Mouse (Mus musculus) c-Kit-positive CD71-positive TER-119-positive erythroid progenitor cells, embryonic 14.5 days (primary cell): ENCODE results near the gene Jak3.
A peak's percentile ranks its signal among the peaks of the same experiment; 100 is the strongest.

Source experiments
- DNase-seq: peaks from one replicate; pipeline ENCODE4 v3.0.0-alpha.2; 2013; ENCODE audit warnings: low spot score

Gene Jak3

GRCm38 (mm10) chr8:71665331-71666130 is 10.6 kb upstream of the Jak3 start:
- peak; percentile 58 for DNase-seq

- no peak for DNase-seq
Measured at GRCm38 (mm10) chr8:71666855-71667254, 9.2 kb upstream of the Jak3 start.

GRCm38 (mm10) chr8:71667256-71667655 is 8.8 kb upstream of the Jak3 start:
- no peak for DNase-seq

GRCm38 (mm10) chr8:71668220-71668975 is 7.7 kb upstream of the Jak3 start:
- DNase-seq: no peak

GRCm38 (mm10) chr8:71670198-71670597 is 5.9 kb upstream of the Jak3 start:
- DNase-seq: no peak

- DNase-seq: no peak
Measured at GRCm38 (mm10) chr8:71670621-71671548, 5.2 kb upstream of the Jak3 start.

GRCm38 (mm10) chr8:71671549-71671965 is 4.5 kb upstream of the Jak3 start, which contains the start of gene Unc13a:
Gene Unc13a (minus strand): TSS chr8:71671757.
- peak; percentile 79 for DNase-seq

- DNase-seq: no peak
Measured at GRCm38 (mm10) chr8:71672168-71672735, 3.8 kb upstream of the Jak3 start.

GRCm38 (mm10) chr8:71674071-71674470 is 2.0 kb upstream of the Jak3 start:
- no peak for DNase-seq

GRCm38 (mm10) chr8:71675456-71676019 is 558 bp upstream of the Jak3 start:
- DNase-seq: no peak

- no peak for DNase-seq
Measured at GRCm38 (mm10) chr8:71676803-71677202, 707 bp downstream of the Jak3 start.

- no peak for DNase-seq
Measured at GRCm38 (mm10) chr8:71677555-71677954, 1.5 kb downstream of the Jak3 start.

- DNase-seq: no peak
Measured at GRCm38 (mm10) chr8:71678216-71678615, 2.1 kb downstream of the Jak3 start.

- DNase-seq: no peak
Measured at GRCm38 (mm10) chr8:71679116-71679515, 3.0 kb downstream of the Jak3 start.

GRCm38 (mm10) chr8:71679550-71680168 is 3.6 kb downstream of the Jak3 start:
- DNase-seq: no peak

- DNase-seq: no peak
Measured at GRCm38 (mm10) chr8:71680471-71680870, 4.4 kb downstream of the Jak3 start.

GRCm38 (mm10) chr8:71681369-71681915 is 5.3 kb downstream of the Jak3 start:
- DNase-seq: no peak

- DNase-seq: no peak
Measured at GRCm38 (mm10) chr8:71682832-71683231, 6.7 kb downstream of the Jak3 start.

- DNase-seq: no peak
Measured at GRCm38 (mm10) chr8:71684701-71685100, 8.6 kb downstream of the Jak3 start.

GRCm38 (mm10) chr8:71685573-71685972 is 9.5 kb downstream of the Jak3 start:
- no peak for DNase-seq
